Mouse (Mus musculus) gastrocnemius, postnatal 14 days (tissue): ENCODE measurements around the gene Tab1. TPM values are rescaled to one million over a fixed set of nuclear protein-coding genes. Genes with fewer than 3 reads are reported as not detected.

Experiments
- DNase-seq: peaks from one replicate; pipeline ENCODE4 v3.0.0; 2021; ENCODE audit warnings: mixed read lengths
- intact Hi-C: fragments of 180-260 bp; cut with DNase I; formaldehyde crosslinking; loops from one replicate; pipeline ENCODE4 v1.15.1; 2025; ENCODE audit warnings: low total_unique reads
- long read RNA-seq, 2 experiments: library from polyadenylated mRNA; stranded (forward); transcript quantifications; one replicate each; pipeline ENCODE4 v2.0.0; 2021
- total RNA-seq, 2 experiments: library from RNA; stranded (reverse); gene quantifications; 2 replicates each; pipeline ENCODE4 v1.2.3; 2021

Gene Tab1
- 10 to 100 TPM; 13.1 to 15.1 TPM for total RNA-seq
- long read RNA-seq, experiment 1, transcript Tab1-201 (11 exons, 2,964 nt) = major isoform, 29 of 39 reads
- long read RNA-seq, experiment 1, partial matches to known transcripts = 4 of 39 reads
- long read RNA-seq, experiment 1, other reads (novel, unspliced or antisense) = 6 of 39 reads
- long read RNA-seq, experiment 2, transcript Tab1-201 (11 exons, 2,964 nt) = major isoform, 38 of 56 reads
- long read RNA-seq, experiment 2, partial matches to known transcripts = 11 of 56 reads
- long read RNA-seq, experiment 2, other reads (novel, unspliced or antisense) = 7 of 56 reads

- peak; percentile 93 for DNase-seq
- intact Hi-C loops = loop anchor here (5.0 kb wide), 1 partner anchor 41 kb away; the partner anchor contains the start of genes Rpl3 and Syngr1
Measured at GRCm38 (mm10) chr15:80132993-80133586, at the start of gene Tab1. Gene Tab1 (plus strand): TSS chr15:80133127.

DNA sequence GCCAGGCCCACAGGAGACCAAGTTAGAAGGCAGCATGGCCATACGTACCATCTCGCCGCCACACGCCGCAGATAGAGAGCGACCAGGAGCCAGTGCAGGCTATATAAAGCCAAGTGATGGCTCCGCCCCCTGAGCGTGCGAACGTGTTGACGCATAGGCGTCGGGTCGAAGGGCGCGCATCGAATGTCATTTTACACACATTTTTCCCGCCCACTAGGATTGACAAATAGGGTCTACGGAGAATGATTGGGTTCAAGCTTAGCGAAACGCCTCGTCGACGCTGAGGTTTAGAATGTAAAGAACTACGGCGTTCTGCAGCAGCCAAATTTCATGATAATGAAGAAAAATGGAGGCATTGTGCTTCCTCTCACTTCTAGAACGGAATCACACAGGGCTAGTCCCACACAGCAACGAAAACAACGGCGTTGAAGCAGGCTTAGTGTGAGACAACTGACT, 49.6 kb upstream of the Tab1 start:
- intact Hi-C loops = no loop called here
- DNase-seq = peak; percentile 97

GRCm38 (mm10) chr15:80083740-80084139, 49.2 kb upstream of the Tab1 start:
- intact Hi-C loops = no loop called here
- no peak for DNase-seq

DNA sequence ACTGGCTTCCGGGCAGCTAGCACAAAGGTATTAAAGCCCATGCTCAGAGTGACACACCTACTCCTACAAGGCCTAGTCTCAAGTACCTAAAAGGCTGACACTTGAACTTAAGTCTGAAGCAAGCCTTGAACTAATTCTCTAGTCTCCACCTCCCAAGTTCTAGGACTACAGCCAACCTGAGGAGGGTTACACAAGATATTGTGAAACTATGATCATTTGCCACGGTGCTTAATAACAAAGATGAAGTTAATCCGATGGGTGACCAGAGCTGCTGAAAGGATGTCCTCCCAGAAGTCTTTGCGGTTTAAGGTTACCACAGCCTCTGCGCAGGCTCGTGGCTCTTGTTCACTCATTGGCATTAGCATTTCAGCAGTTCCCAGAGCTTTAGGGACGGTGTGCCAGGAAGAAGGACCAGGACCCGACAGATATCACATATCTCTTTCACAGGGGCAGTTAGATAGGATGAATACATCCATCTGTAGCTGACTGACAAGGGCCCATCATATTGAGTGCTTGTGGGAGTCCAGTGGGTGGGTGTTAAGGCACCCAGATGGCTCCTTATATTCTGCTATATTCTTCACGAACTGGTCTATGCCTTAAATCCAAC, 45.4 kb upstream of the Tab1 start:
- no peak for DNase-seq
- intact Hi-C loops = no loop called here

DNA sequence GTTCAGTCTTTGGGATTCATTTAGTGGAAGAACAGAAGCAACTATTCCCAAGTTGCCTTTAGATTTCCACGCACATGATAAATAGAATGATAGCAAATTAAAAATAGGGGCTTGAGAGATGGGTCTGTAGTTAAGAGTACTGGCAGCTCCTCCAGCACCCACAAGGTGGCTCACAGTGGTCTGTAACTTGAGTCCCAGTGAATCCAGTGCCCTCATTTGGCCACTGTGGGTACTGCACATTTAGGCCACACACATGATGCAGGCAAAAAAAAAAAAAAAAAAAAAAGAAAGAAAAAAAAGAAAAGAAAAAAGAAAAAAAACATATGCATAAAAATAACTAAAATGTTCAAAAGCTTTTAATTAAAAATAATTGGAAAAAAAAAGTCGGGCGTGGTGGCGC, 44.3 kb upstream of the Tab1 start:
- intact Hi-C loops = no loop called here
- DNase-seq = peak; percentile 90

GRCm38 (mm10) chr15:80090155-80090554, 42.8 kb upstream of the Tab1 start:
- no peak for DNase-seq
- intact Hi-C loops = loop anchor here (5.0 kb wide), 1 partner anchor 42 kb away; the partner anchor contains the start of gene Tab1

- no peak for DNase-seq
- intact Hi-C loops = loop anchor here (5.0 kb wide), 1 partner anchor 42 kb away; the partner anchor contains the start of gene Tab1
Measured at GRCm38 (mm10) chr15:80090741-80091120, 42.2 kb upstream of the Tab1 start.

DNA sequence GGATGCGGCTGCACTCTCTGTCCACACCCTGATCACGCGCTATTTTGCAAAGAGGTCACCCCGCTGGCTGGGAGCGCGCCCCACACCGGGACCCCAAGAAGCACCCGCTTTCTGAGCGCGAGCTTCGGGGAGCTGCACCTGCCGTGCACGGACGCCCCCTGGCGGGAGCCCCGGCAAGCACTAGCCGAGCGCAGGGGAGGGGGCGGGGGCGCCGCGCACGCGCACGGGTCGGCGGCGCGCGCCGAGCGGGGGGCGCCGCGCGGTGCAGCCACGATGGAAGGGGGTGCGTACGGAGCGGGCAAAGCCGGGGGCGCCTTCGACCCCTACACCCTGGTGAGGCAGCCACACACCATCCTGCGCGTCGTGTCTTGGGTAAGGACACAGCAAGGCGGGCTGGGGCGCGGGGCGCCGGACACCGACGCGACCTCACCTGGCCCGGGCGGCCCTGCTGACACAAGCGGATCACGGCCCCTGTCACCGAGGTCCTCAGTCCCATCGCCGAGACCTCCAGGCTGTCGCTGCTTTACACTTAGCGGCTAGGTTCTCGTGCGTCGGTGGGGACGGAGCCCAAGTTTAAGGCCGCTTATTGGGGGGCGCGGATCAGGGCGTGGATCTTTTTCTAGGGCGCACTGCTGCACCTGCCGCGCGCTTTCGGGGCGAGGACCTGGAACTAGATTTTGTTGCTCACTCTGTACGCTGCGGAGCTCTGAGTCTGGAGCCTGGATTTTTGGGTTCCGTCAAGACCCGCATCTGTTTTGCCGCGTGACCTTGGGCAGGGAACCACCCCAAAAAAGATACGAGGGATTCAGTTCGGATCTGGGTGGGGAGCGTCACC, 41.6 kb upstream of the Tab1 start, which contains the start of the genes Syngr1 and Rpl3:
Gene Syngr1, plus strand, starts transcription at position 214 of the 835 bp plus-strand sequence.
Gene Rpl3, minus strand, starts transcription at position 748 of the 835 bp plus-strand sequence.
- intact Hi-C loops = loop anchor here (5.0 kb wide), 1 partner anchor 41 kb away; the partner anchor contains the start of gene Tab1
- peak; percentile 81 for DNase-seq

DNA sequence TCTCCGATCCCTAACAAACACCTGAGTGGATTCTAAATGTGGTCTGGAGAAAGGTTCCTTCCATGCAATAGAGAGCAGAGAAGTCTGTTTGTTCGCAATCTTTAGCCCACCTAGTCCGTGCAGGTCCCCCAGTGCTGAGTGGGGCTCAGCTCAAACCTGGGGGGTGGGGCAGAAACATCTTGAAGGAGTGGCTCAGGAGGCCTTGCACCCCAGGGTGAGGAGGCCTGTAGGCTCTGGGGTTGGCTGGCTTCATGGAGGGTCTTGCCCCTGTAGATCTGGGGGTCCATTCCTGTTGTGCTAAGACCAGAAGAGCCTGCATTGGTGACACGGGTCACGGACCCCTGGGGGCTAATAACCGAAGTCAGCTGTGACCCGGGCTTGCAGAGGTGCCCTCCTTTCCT, 40.9 kb upstream of the Tab1 start:
- intact Hi-C loops = loop anchor here (5.0 kb wide), 1 partner anchor 40 kb away; the partner anchor contains the start of gene Tab1
- no peak for DNase-seq

GRCm38 (mm10) chr15:80092599-80092998, 40.3 kb upstream of the Tab1 start:
- intact Hi-C loops = loop anchor here (5.0 kb wide), 1 partner anchor 40 kb away; the partner anchor contains the start of gene Tab1
- no peak for DNase-seq

- intact Hi-C loops = loop anchor here (5.0 kb wide), 1 partner anchor 38 kb away; the partner anchor contains the start of gene Tab1
- no peak for DNase-seq
Measured at GRCm38 (mm10) chr15:80094201-80094600, 38.7 kb upstream of the Tab1 start.

- DNase-seq = no peak
- intact Hi-C loops = no loop called here
Measured at GRCm38 (mm10) chr15:80095596-80095995, 37.3 kb upstream of the Tab1 start.

DNA sequence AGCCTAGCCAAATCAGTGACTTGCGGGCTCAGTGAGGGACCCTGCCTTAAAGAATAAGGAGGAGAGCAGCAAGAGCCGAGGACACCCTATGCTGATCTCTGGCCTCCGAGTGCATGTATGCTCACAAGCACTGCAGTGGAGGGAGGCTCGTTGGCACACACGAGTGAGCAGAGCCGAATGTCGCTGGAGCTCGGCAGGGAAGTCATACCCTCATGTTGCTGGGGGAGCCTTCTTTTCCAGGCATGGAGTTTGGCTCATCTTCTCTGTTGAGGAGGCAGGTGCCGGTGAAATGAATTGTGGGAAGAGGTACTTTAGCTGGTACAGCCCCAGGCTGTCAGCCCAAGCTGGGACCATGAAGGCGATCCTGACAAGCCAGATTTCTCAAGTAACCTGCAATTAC, 36.5 kb upstream of the Tab1 start:
- no peak for DNase-seq
- intact Hi-C loops = no loop called here

DNA sequence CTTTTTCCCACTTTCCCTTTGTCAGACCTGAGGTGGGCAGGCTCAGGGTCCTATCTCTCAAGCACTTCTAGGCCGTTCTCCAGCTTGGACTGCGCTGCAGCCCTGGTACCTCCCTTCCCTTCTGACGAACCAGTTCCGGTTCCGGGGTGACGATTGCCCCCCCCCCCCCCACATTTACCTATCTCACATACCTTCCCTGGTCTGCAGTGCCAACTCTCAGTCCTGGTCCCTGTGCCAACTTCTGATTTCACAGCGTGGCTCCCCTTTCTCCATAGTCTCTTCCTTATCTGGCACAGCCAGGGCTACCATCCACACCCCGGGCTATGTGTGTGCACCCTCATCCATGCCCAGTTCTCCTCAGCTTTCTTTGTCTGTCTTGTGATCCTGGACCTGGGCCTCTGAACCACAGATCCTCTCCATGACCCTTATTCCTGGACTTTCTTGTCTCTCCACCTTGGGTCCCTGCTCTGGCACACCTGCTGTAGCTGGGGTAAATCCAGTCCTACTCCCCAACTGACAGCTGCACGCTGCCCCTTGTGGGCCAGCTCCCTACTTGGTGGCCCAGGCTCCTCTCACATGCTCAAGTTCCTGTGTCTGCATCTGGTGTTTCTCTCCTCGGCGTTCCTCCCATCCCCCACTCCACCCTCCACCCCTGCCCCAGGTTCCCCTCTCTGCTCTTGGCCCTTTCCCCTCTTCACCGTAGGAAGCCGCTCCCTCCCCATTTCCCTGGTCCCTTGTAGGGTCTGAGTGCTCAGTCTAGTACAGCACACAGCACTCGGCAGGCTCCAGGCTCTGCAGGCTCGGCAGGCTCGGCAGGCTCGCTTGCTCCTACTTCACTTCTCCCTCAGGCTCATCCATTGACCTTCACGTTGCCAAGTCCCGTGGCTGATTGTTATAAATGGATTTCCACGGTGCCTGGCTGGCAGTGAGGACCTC, 35.7 kb upstream of the Tab1 start:
- DNase-seq = peak; percentile 54
- intact Hi-C loops = no loop called here

- DNase-seq = no peak
- intact Hi-C loops = no loop called here
Measured at GRCm38 (mm10) chr15:80097999-80098461, 34.9 kb upstream of the Tab1 start.

GRCm38 (mm10) chr15:80098809-80099208, 34.1 kb upstream of the Tab1 start:
- intact Hi-C loops = no loop called here
- DNase-seq = no peak

DNA sequence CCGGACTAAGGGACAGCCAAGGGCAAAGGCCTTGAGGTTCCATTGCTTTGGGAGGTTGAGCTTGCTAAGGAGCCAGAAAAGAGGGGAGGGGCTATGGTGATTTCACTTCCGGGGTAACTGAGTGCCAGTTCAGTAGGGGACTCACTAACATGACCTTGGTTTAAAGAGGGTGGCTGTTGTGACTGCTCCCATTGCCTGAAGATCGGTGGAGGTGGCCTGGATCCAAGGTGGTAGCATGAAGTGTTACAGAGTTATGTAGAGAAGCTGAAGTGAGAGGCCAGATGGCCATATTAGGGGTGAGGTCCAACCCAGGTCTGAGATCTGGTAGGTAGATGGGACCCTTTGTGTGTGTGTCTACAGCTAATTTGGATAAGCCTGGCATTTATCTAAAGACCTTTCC, 33.5 kb upstream of the Tab1 start:
- intact Hi-C loops = no loop called here
- DNase-seq = no peak

GRCm38 (mm10) chr15:80100196-80100595, 32.7 kb upstream of the Tab1 start:
- intact Hi-C loops = no loop called here
- DNase-seq = no peak
